Mouse (Mus musculus): ENCODE results near the gene Kidins220. TPM values are rescaled to one million over a fixed set of nuclear protein-coding genes. Genes with fewer than 3 reads are reported as not detected.

Gene Kidins220
- polyA plus RNA-seq, 1 experiment from 2014 or later, result 36.7 TPM

DNA sequence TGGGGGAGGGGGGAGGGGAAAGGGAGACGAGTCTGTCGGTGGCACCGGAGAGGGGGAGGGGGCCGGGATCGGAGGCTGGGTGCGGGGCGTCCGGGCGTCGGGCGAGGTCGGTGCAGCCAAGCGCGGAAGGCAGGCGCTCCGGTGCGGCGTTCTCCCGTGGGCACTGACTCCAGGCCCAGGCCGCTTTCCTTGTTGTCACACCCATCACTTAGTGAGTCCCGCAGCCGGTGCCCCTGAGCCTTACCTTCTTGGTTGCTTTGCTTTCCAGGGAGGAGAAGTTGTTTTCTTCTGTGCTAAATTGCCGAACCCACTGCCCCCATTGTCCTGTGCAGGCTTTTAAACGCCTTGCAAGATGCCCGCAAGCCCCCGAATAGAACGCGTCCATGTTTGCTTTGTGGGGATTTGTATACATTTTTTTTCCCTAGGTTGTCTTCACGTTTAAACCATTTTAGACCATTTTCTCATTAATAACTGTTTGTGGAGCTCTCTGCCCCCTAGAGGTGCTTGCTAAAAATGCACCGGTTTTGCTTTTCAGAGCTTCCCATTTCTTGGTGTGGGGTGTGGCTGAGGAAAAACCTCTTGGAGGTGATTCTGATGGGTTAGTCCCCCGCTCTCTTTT lies 499 bp downstream of the Kidins220 start:
- H3K4me1 ChIP-seq (ENCODE audit: insufficient read depth, low read length), result peaks cover 7% of the 10 kb centered on the region
- 0 out of 2 replicates have a peak, but pooled peaks cover 2% of the 10 kb centered on the region for H3K36me3 ChIP-seq (ENCODE audit: insufficient read depth, low read length)
- WGBS, result under 1% methylated on average over 28 of the region's 31 CpGs
- H3K27me3 ChIP-seq (ENCODE audit: insufficient read depth, low read length), result no peaks in the 10 kb centered on the region
- H3K4me3 ChIP-seq (ENCODE audit: low read length), result peak overlapping the region; percentile 83
- H3K27ac ChIP-seq (ENCODE audit: low read length), result peak overlapping the region; percentile 91
- H3K9ac ChIP-seq (replicated peaks; ENCODE audit: low read length), result peak overlapping the region; percentile 74
- no peaks in the 10 kb centered on the region for H3K9me3 ChIP-seq (ENCODE audit: low read length)
- H3K4me2 ChIP-seq (replicated peaks; ENCODE audit: low read depth, low read length), result peak overlapping the region; percentile 69
- peak; percentile 80; the same call in 1 of the 2 replicates for ATAC-seq (ENCODE audit: low FRiP score, low TSS enrichment)

DNA sequence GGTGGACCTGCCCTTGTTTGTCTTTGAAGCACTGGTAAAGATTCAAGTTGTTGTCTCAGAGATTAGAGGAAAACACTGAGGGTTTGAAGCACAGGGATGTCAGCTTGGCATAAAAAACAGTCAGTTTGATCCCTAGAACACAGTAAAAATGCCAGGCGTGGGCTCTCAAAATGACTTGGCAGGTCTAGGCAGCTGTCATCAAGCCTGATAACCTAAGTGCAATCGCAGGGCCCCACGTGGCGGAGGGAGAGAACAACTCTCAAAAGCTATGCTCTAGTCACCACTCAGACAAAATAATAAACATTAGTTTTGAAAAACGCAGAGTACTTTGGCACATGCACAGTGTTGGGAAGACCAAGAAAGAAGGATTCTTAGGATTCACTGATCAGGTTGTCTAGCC lies 10.5 kb downstream of the Kidins220 start:
- H3K27me3 ChIP-seq (ENCODE audit: insufficient read depth, low read length), result no peaks in the 10 kb centered on the region
- peaks cover 31% of the 10 kb centered on the region for H3K36me3 ChIP-seq (ENCODE audit: insufficient read depth, low read length)
- H3K9me3 ChIP-seq (ENCODE audit: low read length), result no peaks in the 10 kb centered on the region
- H3K9ac ChIP-seq (replicated peaks; ENCODE audit: low read length), result no peak overlapping the region
- ATAC-seq (ENCODE audit: low FRiP score, low TSS enrichment), result no peak
- H3K4me1 ChIP-seq (ENCODE audit: insufficient read depth, low read length), result no peaks in the 10 kb centered on the region
- 83% methylated on average over 5 of the region's 5 CpGs for WGBS
- no peak overlapping the region for H3K4me3 ChIP-seq (ENCODE audit: low read length)
- H3K4me2 ChIP-seq (replicated peaks; ENCODE audit: low read depth, low read length), result no peak overlapping the region
- H3K27ac ChIP-seq (ENCODE audit: low read length), result no peak overlapping the region

DNA sequence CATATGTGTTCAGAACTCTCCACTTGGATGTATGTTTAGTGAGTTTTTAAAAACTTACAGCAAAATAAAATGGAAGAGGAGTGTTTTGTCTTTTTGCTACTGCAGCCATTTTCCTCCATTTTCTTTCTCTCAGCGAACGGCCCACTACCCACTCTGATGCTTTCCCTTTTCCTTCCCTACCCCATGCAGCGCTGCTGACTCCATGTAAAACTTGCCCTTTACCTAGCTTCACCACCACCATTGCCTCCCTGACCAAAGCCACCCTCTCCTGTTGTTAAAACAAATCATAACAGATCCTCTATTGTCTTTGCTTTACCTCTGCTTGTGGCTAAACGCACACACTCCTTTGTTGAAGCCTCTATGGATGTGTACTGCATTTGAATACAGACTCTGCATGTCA lies 20.6 kb downstream of the Kidins220 start:
- peaks cover 65% of the 10 kb centered on the region for H3K36me3 ChIP-seq (ENCODE audit: insufficient read depth, low read length)

DNA sequence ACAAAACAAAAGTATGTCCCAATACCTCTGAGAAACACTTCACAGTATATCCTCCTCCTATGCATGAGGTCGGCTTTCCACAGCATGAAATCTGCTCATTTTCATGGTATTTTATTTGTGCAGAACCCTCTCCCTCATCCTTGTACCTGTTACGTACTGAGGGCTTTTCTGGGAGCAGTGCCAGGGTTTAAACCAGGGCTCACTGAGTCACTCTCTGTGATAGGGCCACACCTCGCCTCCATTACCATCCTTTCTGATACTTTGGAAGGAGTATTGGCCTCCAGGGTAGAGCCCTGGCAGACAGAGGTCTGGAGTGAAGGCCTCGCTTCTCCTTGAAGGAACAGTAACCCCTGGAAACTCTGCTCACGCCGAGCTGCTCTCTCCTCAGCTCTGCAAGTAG lies 30.6 kb downstream of the Kidins220 start:
- Histone ChIP-seq H3K9ac (replicated peaks; ENCODE audit: low read length) (no peak overlapping the region), H3K27me3 (ENCODE audit: insufficient read depth, low read length) (no peaks in the 10 kb centered on the region), H3K36me3 (ENCODE audit: insufficient read depth, low read length) (peaks cover 56% of the 10 kb centered on the region), H3K4me1 (ENCODE audit: insufficient read depth, low read length) (no peaks in the 10 kb centered on the region), H3K4me2 (replicated peaks; ENCODE audit: low read depth, low read length) (no peak overlapping the region), H3K9me3 (ENCODE audit: low read length) (no peaks in the 10 kb centered on the region), H3K4me3 (ENCODE audit: low read length) (no peak overlapping the region), H3K27ac (ENCODE audit: low read length) (no peak overlapping the region)
- WGBS, result 73% methylated on average over 6 of the region's 6 CpGs
- no peak for ATAC-seq (ENCODE audit: low FRiP score, low TSS enrichment)

More for the DNA sequence above, 20.6 kb downstream of the Kidins220 start:
- H3K27ac ChIP-seq (ENCODE audit: low read length), result no peak overlapping the region
- 89% methylated on average over 4 of the region's 4 CpGs for WGBS
- H3K4me1 ChIP-seq (ENCODE audit: insufficient read depth, low read length), result no peaks in the 10 kb centered on the region
- H3K4me2 ChIP-seq (replicated peaks; ENCODE audit: low read depth, low read length), result no peak overlapping the region
- no peak overlapping the region for H3K4me3 ChIP-seq (ENCODE audit: low read length)
- no peak for ATAC-seq (ENCODE audit: low FRiP score, low TSS enrichment)
- no peaks in the 10 kb centered on the region for H3K9me3 ChIP-seq (ENCODE audit: low read length)
- no peak overlapping the region for H3K9ac ChIP-seq (replicated peaks; ENCODE audit: low read length)
- H3K27me3 ChIP-seq (ENCODE audit: insufficient read depth, low read length), result no peaks in the 10 kb centered on the region

DNA sequence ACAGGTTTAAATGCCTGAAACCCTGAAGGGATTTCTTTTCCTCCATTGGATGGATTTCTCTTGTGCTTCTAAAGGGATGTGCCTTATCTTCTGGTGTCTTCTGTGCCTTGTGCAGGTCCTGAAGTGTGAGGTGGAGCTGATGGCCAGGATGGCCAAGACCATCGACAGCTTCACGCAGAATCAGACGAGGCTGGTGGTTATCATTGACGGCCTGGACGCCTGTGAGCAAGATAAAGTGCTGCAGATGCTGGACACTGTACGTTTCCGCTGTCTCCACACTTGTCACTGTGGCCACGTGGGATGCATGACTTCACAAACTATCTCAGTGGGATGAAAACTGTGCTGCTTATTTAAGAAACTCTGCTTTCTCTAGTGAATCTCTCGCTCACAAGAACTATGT lies 35.2 kb downstream of the Kidins220 start:
- 89% methylated on average over 9 of the region's 9 CpGs for WGBS
- H3K4me1 ChIP-seq (ENCODE audit: insufficient read depth, low read length), result no peaks in the 10 kb centered on the region
- ATAC-seq (ENCODE audit: low FRiP score, low TSS enrichment), result no peak
- no peak overlapping the region for H3K27ac ChIP-seq (ENCODE audit: low read length)
- no peak overlapping the region for H3K9ac ChIP-seq (replicated peaks; ENCODE audit: low read length)
- no peak overlapping the region for H3K4me2 ChIP-seq (replicated peaks; ENCODE audit: low read depth, low read length)
- H3K36me3 ChIP-seq (ENCODE audit: insufficient read depth, low read length), result peaks cover 67% of the 10 kb centered on the region
- no peak overlapping the region for H3K4me3 ChIP-seq (ENCODE audit: low read length)
- H3K27me3 ChIP-seq (ENCODE audit: insufficient read depth, low read length), result no peaks in the 10 kb centered on the region
- H3K9me3 ChIP-seq (ENCODE audit: low read length), result no peaks in the 10 kb centered on the region

DNA sequence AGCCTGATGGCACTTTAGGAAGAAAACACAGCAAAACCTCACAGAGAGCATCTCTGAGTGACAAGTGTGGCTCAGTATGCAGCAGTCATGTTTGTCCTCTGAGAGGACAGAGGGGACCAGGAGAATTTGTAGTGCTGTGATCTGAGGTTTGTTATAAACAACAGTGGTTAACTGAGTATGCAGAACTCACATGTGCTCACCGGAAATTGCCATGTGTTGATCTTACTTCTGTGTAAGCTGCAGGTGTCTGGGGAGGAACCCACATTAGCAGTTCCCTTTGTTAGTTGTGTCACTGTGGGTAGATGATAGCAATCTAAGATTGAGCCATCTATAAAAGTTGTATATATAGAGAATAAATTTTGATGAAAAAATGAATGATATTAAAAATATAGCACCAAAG lies 35.7 kb downstream of the Kidins220 start:
- Histone ChIP-seq H3K27me3 (ENCODE audit: insufficient read depth, low read length) (no peaks in the 10 kb centered on the region), H3K9me3 (ENCODE audit: low read length) (no peaks in the 10 kb centered on the region), H3K4me3 (ENCODE audit: low read length) (no peak overlapping the region), H3K4me2 (replicated peaks; ENCODE audit: low read depth, low read length) (no peak overlapping the region), H3K9ac (replicated peaks; ENCODE audit: low read length) (no peak overlapping the region), H3K36me3 (ENCODE audit: insufficient read depth, low read length) (peaks cover 67% of the 10 kb centered on the region), H3K27ac (ENCODE audit: low read length) (no peak overlapping the region), H3K4me1 (ENCODE audit: insufficient read depth, low read length) (no peaks in the 10 kb centered on the region)
- 100% methylated on average over 1 of the region's 1 CpGs for WGBS
- ATAC-seq (ENCODE audit: low FRiP score, low TSS enrichment), result no peak

DNA sequence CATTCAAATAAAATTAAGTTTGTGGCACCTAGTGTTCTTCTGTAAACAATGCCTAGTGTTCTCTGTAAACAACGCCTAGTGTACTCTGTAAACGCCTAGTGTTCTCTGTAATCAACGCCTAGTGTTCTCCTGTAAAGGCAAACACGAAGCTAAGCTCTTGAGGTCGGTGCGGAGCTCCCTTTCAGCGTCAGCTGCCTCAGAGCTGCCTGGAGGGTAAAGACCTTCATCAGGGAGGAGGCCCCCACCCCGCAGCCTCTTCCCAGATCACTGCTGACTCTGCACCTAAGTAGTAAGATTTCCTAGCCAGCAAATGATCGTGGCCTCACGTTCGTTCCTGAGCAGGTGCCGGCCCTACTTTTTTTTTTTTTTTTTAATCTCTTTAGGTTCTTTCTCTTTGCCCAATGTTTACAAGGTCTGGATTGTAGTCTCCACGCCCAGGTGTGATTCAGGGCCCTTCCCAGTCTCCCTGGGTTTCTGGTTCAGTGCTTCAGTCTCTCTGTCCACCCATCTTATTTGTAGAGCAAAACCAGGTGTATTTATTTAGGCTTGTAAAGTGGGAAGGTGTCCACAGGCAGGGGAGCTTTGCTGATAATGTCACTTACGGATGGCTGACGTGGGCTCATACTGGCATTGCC lies 37.1 kb downstream of the Kidins220 start:
- Histone ChIP-seq H3K9ac (replicated peaks; ENCODE audit: low read length) (no peak overlapping the region), H3K4me1 (ENCODE audit: insufficient read depth, low read length) (no peaks in the 10 kb centered on the region), H3K36me3 (ENCODE audit: insufficient read depth, low read length) (peaks cover 72% of the 10 kb centered on the region), H3K27me3 (ENCODE audit: insufficient read depth, low read length) (no peaks in the 10 kb centered on the region), H3K4me3 (ENCODE audit: low read length) (no peak overlapping the region), H3K4me2 (replicated peaks; ENCODE audit: low read depth, low read length) (no peak overlapping the region), H3K27ac (ENCODE audit: low read length) (no peak overlapping the region), H3K9me3 (ENCODE audit: low read length) (no peaks in the 10 kb centered on the region)
- ATAC-seq (ENCODE audit: low FRiP score, low TSS enrichment), result no peak
- WGBS, result 67% methylated on average over 15 of the region's 15 CpGs

DNA sequence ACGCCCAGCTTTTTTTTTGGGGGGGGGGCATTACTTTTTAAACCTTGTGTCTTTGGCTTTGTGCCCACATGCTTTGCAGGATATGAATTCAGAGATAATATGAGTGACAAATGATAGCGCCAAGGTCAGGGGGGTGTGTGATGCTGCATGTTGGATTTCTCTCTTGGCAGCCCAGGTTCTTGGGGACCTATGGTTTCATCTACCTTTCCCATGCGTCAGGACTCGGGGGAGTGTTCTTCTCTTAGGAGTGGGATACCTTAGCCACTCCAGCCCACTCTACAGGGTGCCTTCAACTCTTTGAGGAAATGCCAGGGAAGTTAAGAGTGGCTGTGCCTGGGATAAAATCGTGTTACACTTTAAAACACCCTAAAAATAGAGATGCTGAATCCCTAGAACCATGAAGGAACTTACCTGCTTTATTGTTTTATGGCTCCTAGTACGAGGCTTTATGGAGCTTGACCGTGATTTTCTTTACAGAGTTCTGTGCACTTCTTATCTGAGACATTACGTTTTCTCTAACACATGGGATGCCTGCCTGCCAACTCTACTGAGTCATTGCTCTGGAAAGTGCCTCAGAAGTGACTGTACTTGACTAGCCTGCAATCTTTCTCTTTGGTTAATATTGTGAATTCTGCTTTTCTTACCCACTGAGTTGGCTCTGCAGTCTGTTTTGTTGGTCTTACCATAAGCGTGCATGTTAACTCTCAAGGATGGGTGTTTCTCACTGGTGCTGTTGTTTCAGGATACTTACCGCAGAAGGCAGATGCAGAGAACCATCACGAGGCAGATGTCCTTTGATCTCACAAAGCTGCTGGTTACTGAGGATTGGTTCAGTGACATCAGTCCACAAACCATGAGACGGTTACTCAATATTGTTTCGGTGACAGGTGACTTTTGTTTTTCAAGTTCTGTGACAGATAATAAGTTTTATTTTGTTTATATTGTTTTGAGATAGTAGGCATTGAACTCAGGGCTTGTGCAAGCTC lies 38.1 kb downstream of the Kidins220 start:
- Histone ChIP-seq H3K9me3 (ENCODE audit: low read length) (no peaks in the 10 kb centered on the region), H3K9ac (replicated peaks; ENCODE audit: low read length) (no peak overlapping the region), H3K4me2 (replicated peaks; ENCODE audit: low read depth, low read length) (no peak overlapping the region), H3K4me3 (ENCODE audit: low read length) (no peak overlapping the region), H3K27ac (ENCODE audit: low read length) (no peak overlapping the region), H3K27me3 (ENCODE audit: insufficient read depth, low read length) (no peaks in the 10 kb centered on the region), H3K4me1 (ENCODE audit: insufficient read depth, low read length) (no peaks in the 10 kb centered on the region), H3K36me3 (ENCODE audit: insufficient read depth, low read length) (peaks cover 73% of the 10 kb centered on the region)
- no peak for ATAC-seq (ENCODE audit: low FRiP score, low TSS enrichment)
- WGBS, result 71% methylated on average over 13 of the region's 13 CpGs

DNA sequence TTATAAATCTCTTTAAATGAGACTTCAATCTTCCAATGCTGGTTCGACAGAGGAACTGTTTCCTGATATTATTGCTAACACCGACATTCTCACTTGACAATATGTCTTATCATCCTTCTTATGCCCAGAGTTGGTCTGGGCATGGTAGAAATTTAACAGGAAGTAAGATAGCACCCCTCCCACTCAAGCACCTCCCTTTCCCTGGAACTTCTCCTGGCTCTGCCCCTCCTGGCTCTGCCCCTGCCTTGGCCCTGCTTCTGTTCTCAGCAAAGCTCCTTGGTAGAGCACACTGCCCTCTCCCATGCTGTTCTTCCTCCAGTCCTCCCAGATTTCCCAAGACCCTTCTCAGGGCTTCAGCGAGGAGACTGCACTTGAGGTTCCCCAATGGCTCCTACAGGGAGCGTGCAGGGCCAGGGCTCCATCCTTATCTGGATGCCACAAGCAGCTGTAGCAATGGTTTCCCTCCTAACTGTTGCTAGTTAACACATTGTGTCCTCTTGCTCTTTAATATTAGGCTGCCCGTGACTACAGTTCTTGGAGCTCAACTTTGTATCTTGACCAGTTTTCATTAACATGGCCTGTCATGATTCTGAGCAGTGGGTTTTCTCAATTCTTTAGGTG lies 39.7 kb downstream of the Kidins220 start:
- Histone ChIP-seq H3K9me3 (ENCODE audit: low read length) (no peaks in the 10 kb centered on the region), H3K27ac (ENCODE audit: low read length) (no peak overlapping the region), H3K4me1 (ENCODE audit: insufficient read depth, low read length) (no peaks in the 10 kb centered on the region), H3K4me3 (ENCODE audit: low read length) (no peak overlapping the region), H3K27me3 (ENCODE audit: insufficient read depth, low read length) (no peaks in the 10 kb centered on the region), H3K9ac (replicated peaks; ENCODE audit: low read length) (no peak overlapping the region), H3K4me2 (replicated peaks; ENCODE audit: low read depth, low read length) (no peak overlapping the region), H3K36me3 (ENCODE audit: insufficient read depth, low read length) (peaks cover 77% of the 10 kb centered on the region)
- no peak for ATAC-seq (ENCODE audit: low FRiP score, low TSS enrichment)
- WGBS, result 92% methylated on average over 5 of the region's 5 CpGs
